Mouse (Mus musculus) MEL (cell line): ENCODE data around the gene Spon2. TPM values are rescaled to one million over a fixed set of nuclear protein-coding genes. Genes with fewer than 3 reads are reported as not detected.

Experiments
- DNase-seq: peaks from one replicate; pipeline ENCODE4 v3.0.0; 2011; ENCODE audit warnings: low read depth, low spot score
- H3K27ac ChIP-seq: 2 replicates; pipeline ENCODE4 v1.5.1; 2012; ENCODE audit warnings: low read depth, mild to moderate bottlenecking, control low read depth, low read length, moderate library complexity; ENCODE audit not compliant: control insufficient read depth
- H3K27me3 ChIP-seq, 2 experiments: fragments of 150-350 bp in 1 of 2; sonication (generic) in 1 of 2; 2 replicates each; pipeline ENCODE4 v1.6.1; 2012; ENCODE audit warnings: low read length in 2 of 2, mild to moderate bottlenecking in 2 of 2, improper control_type of control experiment in 1 of 2, moderate library complexity in 1 of 2; ENCODE audit not compliant: insufficient read depth in 2 of 2, control insufficient read depth in 1 of 2
- H3K36me3 ChIP-seq, 2 experiments: 2 replicates each; pipeline ENCODE4 v1.6.1; 2012 to 2014; ENCODE audit warnings: low read length in 2 of 2, improper control_type of control experiment in 1 of 2, inconsistent platforms in 1 of 2, mild to moderate bottlenecking in 1 of 2; ENCODE audit not compliant: insufficient read depth in 2 of 2, control insufficient read depth in 1 of 2
- H3K4me1 ChIP-seq, 2 experiments: fragments of 150-350 bp in 1 of 2; sonication (generic) in 1 of 2; 2 replicates each; pipeline ENCODE4 v1.6.1; 2012; ENCODE audit warnings: low read length in 2 of 2, improper control_type of control experiment in 1 of 2, mild to moderate bottlenecking in 1 of 2; ENCODE audit not compliant: insufficient read depth in 2 of 2, control insufficient read depth in 1 of 2
- H3K4me3 ChIP-seq, 2 experiments: fragments of 150-350 bp in 1 of 2; sonication (generic) in 1 of 2; 2 replicates each; pipeline ENCODE4 v1.5.1; 2012; ENCODE audit warnings: low read depth in 2 of 2, low read length in 2 of 2, mild to moderate bottlenecking in 2 of 2, moderate library complexity in 2 of 2, control low read depth in 1 of 2, improper control_type of control experiment in 1 of 2; ENCODE audit not compliant: control insufficient read depth in 1 of 2, insufficient read depth in 1 of 2
- H3K79me2 ChIP-seq: 2 replicates; pipeline ENCODE4 v1.6.1; 2012; ENCODE audit warnings: mild to moderate bottlenecking, low read length, moderate library complexity; ENCODE audit not compliant: control insufficient read depth, poor library complexity, insufficient read depth
- H3K9ac ChIP-seq: 2 replicates; pipeline ENCODE4 v1.6.1; 2012; ENCODE audit warnings: low read depth, mild to moderate bottlenecking, control low read depth, low read length, moderate library complexity; ENCODE audit not compliant: control insufficient read depth, poor library complexity, severe bottlenecking
- H3K9me3 ChIP-seq: fragments of 150-350 bp; sonication (generic); replicated peaks from 2 replicates; pipeline ENCODE4 v1.6.1; 2012; ENCODE audit warnings: mild to moderate bottlenecking, low read length, improper control_type of control experiment, moderate library complexity; ENCODE audit not compliant: insufficient read depth
- BHLHE40 ChIP-seq: IDR thresholded peaks from 2 replicates; pipeline ENCODE4 v1.6.1; 2012; ENCODE audit warnings: low read depth, mild to moderate bottlenecking, inconsistent platforms, low read length, improper control_type of control experiment, borderline replicate concordance
- CHD1 ChIP-seq: IDR thresholded peaks from 2 replicates; pipeline ENCODE4 v1.6.1; 2012; ENCODE audit warnings: low read depth, mild to moderate bottlenecking, inconsistent platforms, low read length, improper control_type of control experiment
- CTCF ChIP-seq, 3 experiments: IDR thresholded peaks in 2 of 3; conservative IDR thresholded peaks in 1 of 3; 2 replicates each; pipeline ENCODE4 v1.5.1; 2011 to 2012; ENCODE audit warnings: low read length in 3 of 3, low read depth in 2 of 3, mild to moderate bottlenecking in 2 of 3, improper control_type of control experiment in 1 of 3, inconsistent platforms in 1 of 3, mixed read lengths in 1 of 3, moderate library complexity in 1 of 3; ENCODE audit not compliant: control insufficient read depth in 1 of 3, insufficient read depth in 1 of 3, poor library complexity in 1 of 3, severe bottlenecking in 1 of 3
- E2F4 ChIP-seq: IDR thresholded peaks from 2 replicates; pipeline ENCODE4 v1.6.1; 2011; ENCODE audit warnings: low read depth, low read length, improper control_type of control experiment, borderline replicate concordance
- ELF1 ChIP-seq: IDR thresholded peaks from 2 replicates; pipeline ENCODE4 v1.6.1; 2014; ENCODE audit warnings: low read depth, mild to moderate bottlenecking, inconsistent platforms, low read length, improper control_type of control experiment, moderate library complexity
- ETS1 ChIP-seq: IDR thresholded peaks from 2 replicates; pipeline ENCODE4 v1.6.1; 2012; ENCODE audit warnings: low read depth, mild to moderate bottlenecking, inconsistent platforms, low read length, improper control_type of control experiment, moderate library complexity
- GABPA ChIP-seq: IDR thresholded peaks from 2 replicates; pipeline ENCODE4 v1.6.1; 2012; ENCODE audit warnings: low read depth, mild to moderate bottlenecking, inconsistent platforms, low read length, improper control_type of control experiment, moderate library complexity
- HCFC1 ChIP-seq: IDR thresholded peaks from 2 replicates; pipeline ENCODE4 v1.6.1; 2012; ENCODE audit warnings: low read depth, mild to moderate bottlenecking, inconsistent platforms, low read length, improper control_type of control experiment, moderate library complexity
- KAT2A ChIP-seq: conservative IDR thresholded peaks from 2 replicates; pipeline ENCODE4 v1.6.1; 2012; ENCODE audit warnings: low read depth, low read length, improper control_type of control experiment, inconsistent platforms
- MAX ChIP-seq: IDR thresholded peaks from 2 replicates; pipeline ENCODE4 v1.6.1; 2011; ENCODE audit warnings: low read length, improper control_type of control experiment
- MXI1 ChIP-seq: IDR thresholded peaks from 2 replicates; pipeline ENCODE4 v1.6.1; 2011; ENCODE audit warnings: mild to moderate bottlenecking, low read depth, low read length, improper control_type of control experiment
- MYB ChIP-seq: IDR thresholded peaks from 2 replicates; pipeline ENCODE4 v1.6.1; 2011; ENCODE audit warnings: mild to moderate bottlenecking, low read depth, low read length, improper control_type of control experiment
- NELFE ChIP-seq: IDR thresholded peaks from 2 replicates; pipeline ENCODE4 v1.6.1; 2011; ENCODE audit warnings: low read depth, low read length, improper control_type of control experiment
- NRF1 ChIP-seq: IDR thresholded peaks from 2 replicates; pipeline ENCODE4 v1.6.1; 2014; ENCODE audit warnings: low read depth, mild to moderate bottlenecking, inconsistent platforms, low read length, improper control_type of control experiment, moderate library complexity; ENCODE audit not compliant: poor library complexity, insufficient read depth, severe bottlenecking
- POLR2A ChIP-seq, 2 experiments: IDR thresholded peaks; 2 replicates each; pipeline ENCODE4 v1.6.1; 2011 to 2012; ENCODE audit warnings: low read length in 2 of 2, mild to moderate bottlenecking in 2 of 2, control low read depth in 1 of 2, improper control_type of control experiment in 1 of 2, low read depth in 1 of 2, moderate library complexity in 1 of 2; ENCODE audit not compliant: control insufficient read depth in 1 of 2, insufficient read depth in 1 of 2, poor library complexity in 1 of 2
- POLR2AphosphoS2 ChIP-seq: IDR thresholded peaks from 2 replicates; pipeline ENCODE4 v1.6.1; 2011; ENCODE audit warnings: low read length, improper control_type of control experiment
- RAD21 ChIP-seq: IDR thresholded peaks from 2 replicates; pipeline ENCODE4 v1.6.1; 2011; ENCODE audit warnings: mild to moderate bottlenecking, low read depth, low read length, improper control_type of control experiment
- SIN3A ChIP-seq: IDR thresholded peaks from 2 replicates; pipeline ENCODE4 v1.6.1; 2012; ENCODE audit warnings: low read length, improper control_type of control experiment, inconsistent platforms
- SMC3 ChIP-seq: IDR thresholded peaks from 2 replicates; pipeline ENCODE4 v1.6.1; 2011; ENCODE audit warnings: low read depth, low read length, improper control_type of control experiment
- TAL1 ChIP-seq: IDR thresholded peaks from 2 replicates; pipeline ENCODE4 v1.6.1; 2012; ENCODE audit warnings: mild to moderate bottlenecking, inconsistent platforms, low read length, moderate library complexity, mixed read lengths
- TBP ChIP-seq: IDR thresholded peaks from 2 replicates; pipeline ENCODE4 v1.8.0; 2011; ENCODE audit warnings: low read depth, low read length, improper control_type of control experiment
- TCF12 ChIP-seq: IDR thresholded peaks from 2 replicates; pipeline ENCODE4 v1.6.1; 2014; ENCODE audit warnings: low read depth, mild to moderate bottlenecking, inconsistent platforms, low read length, improper control_type of control experiment, moderate library complexity
- USF1 ChIP-seq: IDR thresholded peaks from 2 replicates; pipeline ENCODE4 v1.6.1; 2014; ENCODE audit warnings: low read depth, mild to moderate bottlenecking, inconsistent platforms, low read length, improper control_type of control experiment, moderate library complexity
- USF2 ChIP-seq, 2 experiments: IDR thresholded peaks; 2 replicates each; pipeline ENCODE4 v1.6.1; 2011 to 2012; ENCODE audit warnings: improper control_type of control experiment in 2 of 2, low read length in 2 of 2, borderline replicate concordance in 1 of 2, inconsistent platforms in 1 of 2, low read depth in 1 of 2, mild to moderate bottlenecking in 1 of 2; ENCODE audit not compliant: insufficient read depth in 1 of 2
- ZKSCAN1 ChIP-seq: IDR thresholded peaks from 2 replicates; pipeline ENCODE4 v1.6.1; 2012; ENCODE audit warnings: low read depth, mild to moderate bottlenecking, inconsistent platforms, low read length, improper control_type of control experiment, moderate library complexity
- ZMIZ1 ChIP-seq: IDR thresholded peaks from 2 replicates; pipeline ENCODE4 v1.6.1; 2012; ENCODE audit warnings: low read depth, mild to moderate bottlenecking, inconsistent platforms, low read length, improper control_type of control experiment, moderate library complexity
- polyA plus RNA-seq, 2 experiments: library from polyadenylated mRNA; stranded (reverse) in 1 of 2; unstranded in 1 of 2; fragments of >175 nt in 1 of 2; fragments of >200 nt in 1 of 2; gene quantifications; 2 replicates each; pipeline versions ENCODE4 v1.2.1 to v1.2.4; 2012; ENCODE audit warnings: low replicate concordance in 2 of 2, low read depth in 1 of 2; ENCODE audit not compliant: insufficient read length in 2 of 2, insufficient read depth in 1 of 2, missing spikeins in 1 of 2
- total RNA-seq: library from RNA; depleted of rRNA; stranded (reverse); fragments of 300-350 nt; gene quantifications from 2 replicates; pipeline ENCODE4 v1.2.3, GENCODE M21; 2012

The Spon2 gene
- total and polyA plus RNA-seq, 3 experiments = 2.6 to 3.1 TPM; not detected in 1

DNA sequence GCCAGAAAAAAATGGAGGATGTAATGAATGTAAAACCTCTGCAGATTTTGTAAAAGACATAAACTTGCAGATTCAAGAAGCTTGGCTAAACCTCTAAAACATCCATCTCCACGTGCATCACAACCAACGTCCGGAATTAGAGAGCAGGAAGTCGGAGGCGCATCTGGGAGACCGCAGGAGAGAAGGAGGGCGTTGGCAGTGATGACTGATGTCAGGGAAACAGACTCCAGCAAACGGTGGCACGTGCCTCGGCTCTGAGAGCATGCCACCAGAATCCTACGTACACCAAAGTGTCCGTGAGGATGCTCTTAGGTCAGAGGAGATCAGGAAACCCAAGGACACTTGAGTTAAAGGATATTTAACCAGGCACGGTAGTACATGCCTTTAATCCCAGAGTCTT lies 16.6 kb downstream of the Spon2 start (continued):
- peak; percentile 84 for TF ChIP-seq MAX

DNA sequence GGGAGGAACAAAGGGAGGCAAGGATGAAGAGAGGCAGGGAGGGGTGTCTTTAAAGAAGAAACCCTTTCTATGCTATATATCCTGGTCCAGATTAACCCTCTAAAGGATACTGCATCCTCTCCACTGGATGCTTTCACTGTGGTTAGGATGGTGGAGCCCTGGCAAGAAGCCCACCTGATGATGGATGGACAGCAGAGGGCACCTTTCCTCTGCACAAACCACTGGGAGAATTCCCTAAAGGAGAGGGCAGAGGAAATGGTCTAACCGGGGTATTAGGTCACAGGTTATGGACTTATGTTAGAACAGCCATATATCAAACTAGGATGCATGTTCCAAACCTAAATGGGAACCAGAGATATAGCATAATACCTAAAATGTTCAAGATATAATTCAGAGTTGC lies 18.2 kb downstream of the Spon2 start:
- H3K9ac ChIP-seq = no peak overlapping the region
- TF ChIP-seq NELFE = no peak
- TF ChIP-seq MAX = no peak
- no peak for TF ChIP-seq CHD1
- no peak for TF ChIP-seq NRF1
- no peak for TF ChIP-seq USF1
- TF ChIP-seq POLR2AphosphoS2 = no peak
- no peak for TF ChIP-seq MXI1
- no peak for TF ChIP-seq E2F4
- no peak for TF ChIP-seq TAL1
- TF ChIP-seq TBP = no peak
- TF ChIP-seq ETS1 = no peak
- no peak for TF ChIP-seq POLR2A (IDR thresholded peaks at IDR 0.05; ENCODE audit: control insufficient read depth in 1 of 2, insufficient read depth in 1 of 2, low read depth in 1 of 2, low read length in 2 of 2, poor library complexity in 1 of 2)
- TF ChIP-seq BHLHE40 = no peak
- TF ChIP-seq, all 39 proteins: peak for 0
- Histone ChIP-seq H3K27ac (no peak overlapping the region), H3K4me1 (peaks cover 13 to 39% of the 10 kb centered on the region in 2 experiments), H3K9me3 (no peaks in the 10 kb centered on the region), H3K4me3 (no peak overlapping the region), H3K36me3 (peaks cover 0 to 18% of the 10 kb centered on the region in 2 experiments; a peak in 2 of 4 replicates), H3K27me3 (0 out of 4 replicates have a peak, but pooled peaks cover 0 to 2% of the 10 kb centered on the region in 2 experiments), H3K79me2 (no peaks in the 10 kb centered on the region)
- peak; percentile 3 for DNase-seq

DNA sequence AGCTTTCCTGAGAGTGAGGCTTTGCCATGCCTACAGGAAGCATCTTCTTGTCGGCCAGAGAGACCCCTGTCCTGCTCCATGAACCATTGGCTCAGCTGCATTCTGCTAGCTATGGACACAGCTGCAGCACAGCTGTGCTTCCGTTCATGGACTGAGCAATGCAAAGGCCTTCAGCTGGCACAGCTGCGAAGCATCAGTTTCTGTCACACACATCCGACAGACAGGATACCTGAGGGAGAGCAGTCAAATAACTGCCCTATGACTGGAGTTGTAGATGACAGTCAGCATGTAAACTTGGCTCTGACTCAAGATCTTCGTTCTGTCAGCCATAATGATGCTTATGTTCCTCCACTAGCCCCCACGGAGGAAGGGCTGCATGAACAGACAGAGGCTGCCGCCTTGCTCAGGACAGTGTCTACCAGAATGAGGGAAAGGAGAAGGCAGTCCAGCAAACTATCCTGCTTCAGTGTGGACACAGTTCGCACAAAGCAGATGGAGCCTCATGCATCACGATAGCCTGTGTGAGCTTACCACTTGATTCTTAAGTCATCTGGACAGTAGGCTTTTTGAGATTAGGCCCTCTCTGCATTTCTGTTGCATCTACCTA lies 22.9 kb downstream of the Spon2 start:
- no peak for DNase-seq
- TF ChIP-seq ETS1 (no peak), ELF1 (no peak), BHLHE40 (no peak), ZMIZ1 (no peak), ZKSCAN1 (no peak), KAT2A (no peak), MYB (no peak), GABPA (no peak), TAL1 (no peak), HCFC1 (no peak), TBP (no peak), MXI1 (no peak), RAD21 (no peak), USF2 (IDR thresholded peaks at IDR 0.05; ENCODE audit: borderline replicate concordance in 1 of 2, insufficient read depth in 1 of 2, low read depth in 1 of 2, low read length in 2 of 2) (no peak), SMC3 (no peak), CTCF (IDR thresholded peaks at IDR 0.05 in 2 of 3, conservative IDR thresholded peaks at IDR 0.05 in 1 of 3; ENCODE audit: control insufficient read depth in 1 of 3, insufficient read depth in 1 of 3, low read depth in 2 of 3, low read length in 3 of 3, poor library complexity in 1 of 3, severe bottlenecking in 1 of 3) (no peak), USF1 (no peak), TCF12 (no peak), SIN3A (no peak), E2F4 (no peak)

More for the DNA sequence above, 22.9 kb downstream of the Spon2 start:
- Histone ChIP-seq H3K4me3 (no peak overlapping the region), H3K27ac (no peak overlapping the region), H3K27me3 (peaks cover 0 to 2% of the 10 kb centered on the region in 2 experiments; a peak in 1 of 4 replicates), H3K4me1 (peaks cover 5 to 19% of the 10 kb centered on the region in 2 experiments), H3K9ac (no peak overlapping the region), H3K79me2 (no peaks in the 10 kb centered on the region), H3K36me3 (peaks cover 0 to 15% of the 10 kb centered on the region in 2 experiments; a peak in 2 of 4 replicates), H3K9me3 (no peaks in the 10 kb centered on the region)
